Mouse (Mus musculus): Measurements from ENCODE around the gene Hdgfl2. TPM values are rescaled to one million over a fixed set of nuclear protein-coding genes. Genes with fewer than 3 reads are reported as not detected.

The Hdgfl2 gene
- polyA plus RNA-seq, 1 experiment from 2014 or later = 119 TPM

GRCm38 (mm10) chr17:56107736-56108135 lies 28.3 kb downstream of the Hdgfl2 start:
- Histone ChIP-seq H3K27me3 (no peaks in the 10 kb centered on the region), H3K4me2 (replicated peaks) (no peak overlapping the region), H3K36me3 (peaks cover 11% of the 10 kb centered on the region), H3K27ac (replicated peaks) (no peak overlapping the region), H3K4me3 (replicated peaks) (no peak overlapping the region), H3K4me1 (no peaks in the 10 kb centered on the region), H3K9me3 (replicated peaks) (no peaks in the 10 kb centered on the region), H3K9ac (no peak overlapping the region)
- ATAC-seq (ENCODE audit: insufficient number of reproducible peaks, low FRiP score, low TSS enrichment, low read depth) = no peak
- 65% methylated on average over 2 of the region's 2 CpGs for WGBS

DNA sequence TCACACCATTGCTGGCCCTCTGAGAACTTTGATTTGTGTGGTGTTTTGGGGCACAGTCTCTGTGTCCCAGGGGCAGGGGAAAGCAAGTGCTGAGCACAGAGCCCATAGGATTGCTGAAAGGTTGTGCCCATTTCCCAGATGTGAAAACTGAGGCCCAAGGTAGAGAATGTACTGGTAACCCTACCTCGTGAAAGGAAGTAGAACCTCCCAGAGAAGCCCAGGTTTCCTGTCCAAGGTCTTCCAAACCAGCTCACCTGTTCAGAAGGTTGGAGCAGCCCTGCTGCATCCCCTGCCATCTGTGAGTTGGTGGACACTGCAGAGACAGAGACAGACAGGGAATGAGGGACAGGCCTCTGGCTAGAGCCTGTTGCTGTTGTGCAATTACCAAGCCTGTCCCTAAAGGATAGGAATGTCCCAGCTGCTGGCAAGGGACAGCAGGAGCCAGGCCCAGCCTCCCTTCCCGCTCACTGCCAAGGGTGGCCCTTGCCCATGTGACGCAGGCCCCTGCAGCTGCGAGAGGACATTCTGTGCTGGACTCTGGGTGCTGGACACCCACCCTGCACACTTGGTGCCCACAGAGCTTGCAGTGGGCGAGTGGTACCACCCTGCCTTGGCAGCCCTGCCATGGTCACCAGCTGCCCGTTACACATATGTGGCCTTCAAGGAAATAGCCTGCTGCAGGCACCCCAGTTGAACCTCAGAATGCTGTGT lies 29.1 kb downstream of the Hdgfl2 start:
- Histone ChIP-seq H3K27ac (replicated peaks) (no peak overlapping the region), H3K9ac (no peak overlapping the region), H3K4me3 (replicated peaks) (no peak overlapping the region), H3K36me3 (peaks cover 4% of the 10 kb centered on the region; the same call in 1 of the 2 replicates), H3K4me2 (replicated peaks) (no peak overlapping the region), H3K27me3 (no peaks in the 10 kb centered on the region), H3K4me1 (no peaks in the 10 kb centered on the region), H3K9me3 (replicated peaks) (no peaks in the 10 kb centered on the region)
- 77% methylated on average over 6 of the region's 6 CpGs for WGBS
- no peak for ATAC-seq (ENCODE audit: insufficient number of reproducible peaks, low FRiP score, low TSS enrichment, low read depth)

DNA sequence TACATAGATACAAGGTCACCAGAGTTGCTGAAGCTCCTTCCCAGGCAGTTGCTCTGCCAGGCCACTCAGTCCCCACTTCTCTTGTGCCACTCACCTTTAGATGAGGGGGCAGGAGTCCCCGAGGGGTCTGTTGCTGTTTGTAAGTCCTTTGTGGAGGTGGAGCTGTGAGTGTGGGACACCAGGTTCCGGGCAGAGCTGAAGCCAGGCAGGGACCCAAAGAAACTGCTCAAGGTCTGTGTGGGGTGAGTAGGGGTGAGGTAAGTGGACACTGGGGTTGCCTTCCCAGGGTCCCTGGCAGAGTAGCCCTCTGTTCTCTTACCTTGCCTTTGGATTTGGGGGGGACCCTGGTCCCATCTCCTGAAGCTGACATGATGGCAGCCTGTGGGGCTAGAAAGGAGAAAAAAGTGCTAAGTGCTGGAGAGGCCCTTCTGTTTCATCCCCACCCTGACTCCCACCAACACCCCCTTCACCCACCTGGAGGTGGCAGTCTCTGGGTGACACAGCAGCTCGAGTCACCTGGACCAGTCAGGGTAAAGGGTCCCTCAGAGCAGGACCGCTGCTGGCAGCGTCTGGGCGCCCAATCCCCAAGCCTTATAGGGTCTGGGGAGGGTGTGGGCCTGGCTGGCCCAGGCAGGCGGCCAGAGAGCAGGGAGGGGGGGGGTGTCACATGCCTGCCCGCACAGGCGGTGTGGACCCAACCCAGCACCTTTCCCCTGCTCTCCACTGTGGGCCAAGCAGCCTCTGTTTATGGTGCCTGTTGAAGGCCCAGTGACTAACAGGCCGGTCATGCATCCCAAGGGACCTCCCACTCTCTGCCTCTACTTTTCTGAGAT lies 30.0 kb downstream of the Hdgfl2 start, which contains the start of gene Plin4:
Plin4 (minus strand) TSS at position 585 of the 833 bp plus-strand sequence.
- Histone ChIP-seq H3K9ac (no peak within 1 kb of the TSS), H3K27me3 (no peaks in the 10 kb centered on the region), H3K9me3 (replicated peaks) (no peaks in the 10 kb centered on the region), H3K4me1 (no peaks in the 10 kb centered on the region), H3K27ac (replicated peaks) (no peak within 1 kb of the TSS), H3K36me3 (no peaks in the 10 kb centered on the region), H3K4me2 (replicated peaks) (no peak within 1 kb of the TSS), H3K4me3 (replicated peaks) (no peak within 1 kb of the TSS)
- ATAC-seq (ENCODE audit: insufficient number of reproducible peaks, low FRiP score, low TSS enrichment, low read depth) = 0 out of 2 replicates have a peak, but pooled peaks have one; percentile 25
- WGBS = 56% methylated on average over 10 of the region's 10 CpGs

- Histone ChIP-seq H3K4me2 (replicated peaks) (no peak overlapping the region), H3K36me3 (no peaks in the 10 kb centered on the region), H3K27me3 (peaks cover 4% of the 10 kb centered on the region), H3K4me1 (no peaks in the 10 kb centered on the region), H3K9ac (no peak overlapping the region), H3K4me3 (replicated peaks) (no peak overlapping the region), H3K27ac (replicated peaks) (no peak overlapping the region), H3K9me3 (replicated peaks) (no peaks in the 10 kb centered on the region)
- no peak for ATAC-seq (ENCODE audit: insufficient number of reproducible peaks, low FRiP score, low TSS enrichment, low read depth)
- 69% methylated on average over 4 of the region's 4 CpGs for WGBS
These were observed 31.1 kb downstream of the Hdgfl2 start for GRCm38 (mm10) chr17:56110571-56110970.

DNA sequence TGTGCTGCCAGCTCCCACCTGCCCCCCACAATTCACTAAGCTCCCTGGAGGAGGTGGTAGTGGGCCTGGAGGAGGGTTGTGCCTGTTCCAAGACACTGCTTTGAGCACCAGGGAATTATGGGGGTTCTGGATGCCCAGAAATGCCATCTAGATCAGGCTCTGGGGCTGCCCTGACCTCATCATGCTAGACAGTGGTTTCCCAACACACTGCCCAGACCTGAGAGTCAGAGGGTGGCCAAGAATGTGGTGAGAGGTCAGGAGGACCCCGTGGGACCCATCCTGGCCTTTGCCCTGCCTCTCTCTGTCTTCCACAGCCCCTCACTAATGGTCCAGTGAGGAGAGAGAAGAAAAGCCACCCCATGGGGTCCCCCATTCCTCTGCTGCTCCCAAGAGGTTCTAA lies 31.6 kb downstream of the Hdgfl2 start:
- Histone ChIP-seq H3K36me3 (no peaks in the 10 kb centered on the region), H3K4me2 (replicated peaks) (no peak overlapping the region), H3K27ac (replicated peaks) (no peak overlapping the region), H3K27me3 (peaks cover 7% of the 10 kb centered on the region), H3K9ac (no peak overlapping the region), H3K4me1 (no peaks in the 10 kb centered on the region), H3K4me3 (replicated peaks) (no peak overlapping the region), H3K9me3 (replicated peaks) (no peaks in the 10 kb centered on the region)
- WGBS = 68% methylated on average over 1 of the region's 1 CpGs
- ATAC-seq (ENCODE audit: insufficient number of reproducible peaks, low FRiP score, low TSS enrichment, low read depth) = no peak

- no peak for ATAC-seq (ENCODE audit: insufficient number of reproducible peaks, low FRiP score, low TSS enrichment, low read depth)
These were observed 32.4 kb downstream of the Hdgfl2 start for GRCm38 (mm10) chr17:56111864-56112263.

GRCm38 (mm10) chr17:56112743-56113142 lies 33.3 kb downstream of the Hdgfl2 start:
- Histone ChIP-seq H3K27ac (replicated peaks) (no peak overlapping the region), H3K4me1 (peaks cover 7% of the 10 kb centered on the region), H3K36me3 (no peaks in the 10 kb centered on the region), H3K4me2 (replicated peaks) (no peak overlapping the region), H3K9me3 (replicated peaks) (no peaks in the 10 kb centered on the region), H3K4me3 (replicated peaks) (no peak overlapping the region), H3K9ac (no peak overlapping the region), H3K27me3 (peaks cover 20% of the 10 kb centered on the region)
- no peak for ATAC-seq (ENCODE audit: insufficient number of reproducible peaks, low FRiP score, low TSS enrichment, low read depth)
- 72% methylated on average over 3 of the region's 3 CpGs for WGBS

More at GRCm38 (mm10) chr17:56111864-56112263, 32.4 kb downstream of the Hdgfl2 start:
- Histone ChIP-seq H3K36me3 (no peaks in the 10 kb centered on the region), H3K9me3 (replicated peaks) (no peaks in the 10 kb centered on the region), H3K4me2 (replicated peaks) (no peak overlapping the region), H3K9ac (no peak overlapping the region), H3K27me3 (peaks cover 13% of the 10 kb centered on the region), H3K4me3 (replicated peaks) (no peak overlapping the region), H3K4me1 (no peaks in the 10 kb centered on the region; the same call in 1 of the 2 replicates), H3K27ac (replicated peaks) (no peak overlapping the region)
- WGBS = 42% methylated on average over 5 of the region's 5 CpGs

GRCm38 (mm10) chr17:56116193-56116592 lies 36.8 kb downstream of the Hdgfl2 start:
- H3K27ac ChIP-seq (replicated peaks) = no peak overlapping the region
- H3K4me1 ChIP-seq = peaks cover 17% of the 10 kb centered on the region
- no peak overlapping the region for H3K9ac ChIP-seq
- H3K27me3 ChIP-seq = peaks cover 52% of the 10 kb centered on the region
- no peaks in the 10 kb centered on the region for H3K36me3 ChIP-seq
- no peak overlapping the region for H3K4me2 ChIP-seq (replicated peaks)
- no peak overlapping the region for H3K4me3 ChIP-seq (replicated peaks)
- no peak for ATAC-seq (ENCODE audit: insufficient number of reproducible peaks, low FRiP score, low TSS enrichment, low read depth)
- no peaks in the 10 kb centered on the region for H3K9me3 ChIP-seq (replicated peaks)
- 74% methylated on average over 10 of the region's 10 CpGs for WGBS

GRCm38 (mm10) chr17:56117251-56117710 lies 37.8 kb downstream of the Hdgfl2 start, which contains the start of gene Plin5:
Gene Plin5 (minus strand): TSS chr17:56117596.
- H3K9ac ChIP-seq = no peak within 1 kb of the TSS
- H3K4me1 ChIP-seq = peaks cover 17% of the 10 kb centered on the region
- H3K27me3 ChIP-seq = peaks cover 63% of the 10 kb centered on the region
- no peaks in the 10 kb centered on the region for H3K36me3 ChIP-seq
- peak within 1 kb of the TSS; percentile 26 for H3K4me3 ChIP-seq (replicated peaks)
- H3K4me2 ChIP-seq (replicated peaks) = peak within 1 kb of the TSS; percentile 52
- H3K9me3 ChIP-seq (replicated peaks) = peaks cover 2% of the 10 kb centered on the region
- 3% methylated on average over 27 of the region's 27 CpGs for WGBS
- ATAC-seq (ENCODE audit: insufficient number of reproducible peaks, low FRiP score, low TSS enrichment, low read depth) = 0 out of 2 replicates have a peak, but pooled peaks have one; percentile 16
- H3K27ac ChIP-seq (replicated peaks) = no peak within 1 kb of the TSS

DNA sequence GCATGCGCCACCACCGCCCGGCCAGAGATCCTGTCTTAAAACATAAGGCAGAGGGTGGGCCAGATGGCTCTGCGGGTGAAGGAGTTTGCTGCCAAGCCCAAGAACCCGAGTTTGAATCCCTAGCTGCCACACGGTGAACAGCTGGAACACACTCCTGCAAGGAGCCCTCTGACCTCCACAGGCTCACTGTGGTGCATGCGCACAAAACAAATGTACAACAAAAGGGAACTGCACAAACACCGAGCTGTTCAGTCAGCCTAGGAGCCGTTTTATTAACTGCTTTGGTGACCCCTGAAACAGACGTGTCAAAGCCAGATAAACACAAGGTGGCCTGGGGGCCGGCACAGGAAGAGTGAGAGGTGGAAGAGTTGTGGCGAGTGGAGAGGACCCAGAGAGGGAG lies 40.0 kb downstream of the Hdgfl2 start:
- Histone ChIP-seq H3K9me3 (replicated peaks) (peaks cover 10% of the 10 kb centered on the region), H3K36me3 (no peaks in the 10 kb centered on the region), H3K4me1 (peaks cover 24% of the 10 kb centered on the region), H3K4me3 (replicated peaks) (no peak overlapping the region), H3K9ac (no peak overlapping the region), H3K27me3 (peaks cover 84% of the 10 kb centered on the region), H3K4me2 (replicated peaks) (no peak overlapping the region), H3K27ac (replicated peaks) (no peak overlapping the region)
- 47% methylated on average over 12 of the region's 12 CpGs for WGBS
- no peak for ATAC-seq (ENCODE audit: insufficient number of reproducible peaks, low FRiP score, low TSS enrichment, low read depth)

All from embryonic facial prominence, embryonic 15.5 days (tissue).